Mouse (Mus musculus) thymus, adult 2 months (tissue): ENCODE data around the gene Col4a4.

Experiments
- CTCF ChIP-seq: fragments of 200-500 bp; IDR thresholded peaks from 2 replicates; pipeline ENCODE4 v1.5.1; 2012; ENCODE audit warnings: mild to moderate bottlenecking, control low read depth, low read length, moderate library complexity, borderline replicate concordance; ENCODE audit not compliant: control insufficient read depth, poor library complexity, insufficient read depth; ENCODE audit errors: extremely low read depth
- POLR2A ChIP-seq: fragments of 200-500 bp; IDR thresholded peaks from 2 replicates; pipeline ENCODE4 v1.6.1; 2012; ENCODE audit warnings: mild to moderate bottlenecking, low read length, control low read depth, moderate library complexity; ENCODE audit not compliant: control insufficient read depth, poor library complexity, insufficient read depth; ENCODE audit errors: extremely low read depth

- TF ChIP-seq CTCF (no peak), POLR2A (no peak)
These were observed 22.1 kb upstream of the Col4a4 start for GRCm38 (mm10) chr1:82608646-82609262.
